Mouse (Mus musculus): ENCODE data around the gene Pknox1.

The Pknox1 gene

DNA sequence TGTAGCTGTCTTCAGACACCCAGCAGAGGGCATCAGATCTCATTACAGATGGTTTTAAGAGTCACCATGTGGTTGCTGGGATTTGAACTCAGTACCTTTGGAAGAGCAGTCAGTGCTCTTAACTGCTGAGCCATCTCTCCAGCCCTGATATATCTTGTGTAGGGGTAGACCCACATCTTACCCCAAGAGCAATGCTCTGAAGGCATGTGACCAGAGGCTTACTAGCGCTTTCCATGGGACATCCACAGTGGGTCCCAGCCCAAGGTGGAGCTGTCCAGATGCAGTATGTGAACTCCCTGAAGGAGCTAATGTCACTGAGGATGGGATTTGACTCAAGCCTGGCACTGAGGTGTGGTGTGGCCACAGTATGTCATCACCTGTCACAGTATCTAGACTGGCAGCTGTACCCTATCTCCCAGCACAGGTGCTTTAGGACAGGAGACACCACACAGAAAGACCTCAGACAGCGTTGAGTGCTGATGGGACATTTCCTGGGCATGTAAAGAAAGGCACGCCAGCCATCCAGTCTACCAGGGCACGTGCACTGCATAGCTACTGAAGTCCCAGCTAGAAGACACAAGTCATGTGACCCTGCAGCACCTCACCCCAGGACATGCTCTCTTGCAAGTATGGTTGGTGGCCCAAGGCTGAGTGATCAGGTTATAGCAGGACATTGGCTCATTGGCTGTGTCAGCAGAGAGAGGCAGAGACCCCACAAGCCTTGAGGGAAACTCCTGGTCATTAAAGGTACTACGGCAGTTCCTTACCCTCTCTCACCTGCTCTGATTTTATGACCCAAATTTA is 81.9 kb downstream of the Pknox1 start:
- no peak for DNase-seq (ENCODE audit: low read depth, low spot score)

GRCm38 (mm10) chr17:31652152-31652551 is 87.6 kb downstream of the Pknox1 start:
- DNase-seq (ENCODE audit: low read depth, low spot score) = no peak

DNA sequence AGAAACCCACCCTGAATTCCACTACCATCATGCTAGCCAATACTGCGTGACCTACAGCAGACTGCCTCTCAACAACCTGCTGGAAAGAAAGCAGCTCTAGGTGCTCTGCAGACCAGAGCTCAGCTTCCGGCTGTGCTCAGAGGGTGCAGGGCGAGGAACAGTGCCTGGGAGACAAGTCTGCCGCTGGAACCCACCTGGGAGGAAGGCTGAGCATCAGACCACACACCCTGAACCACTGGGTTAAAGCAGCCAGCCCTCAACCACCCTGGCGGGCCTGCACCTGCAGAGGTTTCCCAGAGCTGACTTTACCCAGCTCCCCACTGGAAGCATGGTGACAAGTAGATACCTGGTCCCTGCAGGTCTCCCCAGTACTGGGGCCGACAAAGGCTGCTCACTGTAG is 88.7 kb downstream of the Pknox1 start:
- no peak for DNase-seq (ENCODE audit: low read depth, low spot score)

DNA sequence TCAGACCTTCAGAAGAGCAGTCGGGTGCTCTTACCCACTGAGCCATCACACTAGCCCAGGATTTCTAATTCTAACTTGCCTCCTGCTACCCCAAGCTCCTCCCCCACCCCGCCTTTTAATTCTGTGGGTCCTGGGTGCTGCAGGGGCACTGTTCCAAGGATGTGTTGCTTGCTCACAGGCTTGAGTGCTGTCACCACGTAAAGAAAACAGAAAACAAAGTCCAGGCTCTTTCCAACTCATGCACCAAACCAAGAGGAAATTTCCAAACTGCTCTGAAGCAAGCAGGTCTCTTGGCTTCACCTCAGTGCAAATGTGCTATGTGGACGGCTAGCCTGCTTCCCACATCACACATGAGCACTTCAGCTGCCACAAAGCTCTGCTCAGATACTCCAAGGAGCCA is 90.8 kb downstream of the Pknox1 start:
- no peak for DNase-seq (ENCODE audit: low read depth, low spot score)

- DNase-seq (ENCODE audit: low read depth, low spot score) = no peak
Observed at GRCm38 (mm10) chr17:31656682-31657081, 92.1 kb downstream of the Pknox1 start.

All from embryo, embryonic 11.5 days (tissue).